Mouse (Mus musculus) forebrain, embryonic 10.5 days (tissue): ENCODE results near the gene Mypn. TPM values are rescaled to one million over a fixed set of nuclear protein-coding genes. Genes with fewer than 3 reads are reported as not detected.

ENCODE experiments used
- DNase-seq: peaks from one replicate; pipeline ENCODE4 v3.0.0-alpha.2; 2017; ENCODE audit warnings: low spot score; ENCODE audit errors: extremely low spot score
- H3K27ac ChIP-seq: fragments of 300-500 bp; sonication (generic); 2 replicates; pipeline ENCODE4 v1.5.1; 2016; ENCODE audit warnings: mild to moderate bottlenecking
- H3K27me3 ChIP-seq: fragments of 300-500 bp; sonication (generic); 2 replicates; pipeline ENCODE4 v1.6.1; 2016; ENCODE audit warnings: mild to moderate bottlenecking; ENCODE audit not compliant: poor library complexity, severe bottlenecking
- H3K36me3 ChIP-seq: fragments of 300-500 bp; sonication (generic); replicated peaks from 2 replicates; pipeline ENCODE4 v1.6.1; 2016; ENCODE audit warnings: mild to moderate bottlenecking, moderate library complexity
- H3K4me1 ChIP-seq: fragments of 300-500 bp; sonication (generic); 2 replicates; pipeline ENCODE4 v1.6.1; 2016
- H3K4me3 ChIP-seq: fragments of 300-500 bp; sonication (generic); 2 replicates; pipeline ENCODE4 v1.5.1; 2016; ENCODE audit warnings: mild to moderate bottlenecking, moderate library complexity
- H3K9me3 ChIP-seq: fragments of 300-500 bp; sonication (generic); 2 replicates; pipeline ENCODE4 v1.6.1; 2016; ENCODE audit warnings: mild to moderate bottlenecking, moderate library complexity
- whole genome bisulfite sequencing: fragments of 180-500 bp; shearing (Covaris S2); methylation state at CpG from one replicate; pipeline ENCODE4 v1.1.7; 2016; 5-methylcytosine and 5-hydroxymethylcytosine counted together
- polyA plus RNA-seq: library from polyadenylated mRNA; unstranded; fragments of >200 nt; fragmentation: Nextera tagmentation; extraction: Ambion mirVana; gene quantifications from 2 replicates; pipeline ENCODE4 v1.2.1, GENCODE M21; 2016

Gene Mypn
- polyA plus RNA-seq, 1 experiment from 2014 or later: 0.05 TPM

GRCm38 (mm10) chr10:63160671-63161070 is 43.1 kb downstream of the Mypn start:
- Histone ChIP-seq H3K27me3 (no peaks in the 10 kb centered on the region), H3K27ac (no peak overlapping the region), H3K36me3 (no peaks in the 10 kb centered on the region), H3K4me3 (no peak overlapping the region), H3K9me3 (no peaks in the 10 kb centered on the region), H3K4me1 (no peaks in the 10 kb centered on the region)
- DNase-seq: no peak
- WGBS: 78% methylated on average over 12 of the region's 12 CpGs

- WGBS: 84% methylated on average over 13 of the region's 13 CpGs
- no peak overlapping the region for H3K4me3 ChIP-seq
Observed at GRCm38 (mm10) chr10:63158191-63158590, 45.6 kb downstream of the Mypn start.

GRCm38 (mm10) chr10:63157491-63157890 is 46.3 kb downstream of the Mypn start:
- Histone ChIP-seq H3K27ac (no peak overlapping the region), H3K36me3 (no peaks in the 10 kb centered on the region), H3K4me1 (no peaks in the 10 kb centered on the region), H3K27me3 (no peaks in the 10 kb centered on the region), H3K9me3 (no peaks in the 10 kb centered on the region), H3K4me3 (no peak overlapping the region)
- WGBS: 83% methylated on average over 4 of the region's 4 CpGs
- no peak for DNase-seq

More at GRCm38 (mm10) chr10:63158191-63158590, 45.6 kb downstream of the Mypn start:
- H3K27me3 ChIP-seq: no peaks in the 10 kb centered on the region
- DNase-seq: no peak
- H3K36me3 ChIP-seq: no peaks in the 10 kb centered on the region
- H3K27ac ChIP-seq: no peak overlapping the region
- no peaks in the 10 kb centered on the region for H3K9me3 ChIP-seq
- no peaks in the 10 kb centered on the region for H3K4me1 ChIP-seq

- no peaks in the 10 kb centered on the region for H3K27me3 ChIP-seq
- H3K27ac ChIP-seq: no peak overlapping the region
- 71% methylated on average over 4 of the region's 4 CpGs for WGBS
- no peak for DNase-seq
- H3K9me3 ChIP-seq: no peaks in the 10 kb centered on the region
- no peak overlapping the region for H3K4me3 ChIP-seq
- H3K36me3 ChIP-seq: no peaks in the 10 kb centered on the region
- H3K4me1 ChIP-seq: no peaks in the 10 kb centered on the region
Observed at GRCm38 (mm10) chr10:63156919-63157318, 46.8 kb downstream of the Mypn start.

- Histone ChIP-seq H3K4me3 (no peak overlapping the region), H3K9me3 (no peaks in the 10 kb centered on the region), H3K27me3 (no peaks in the 10 kb centered on the region), H3K4me1 (no peaks in the 10 kb centered on the region), H3K27ac (no peak overlapping the region), H3K36me3 (no peaks in the 10 kb centered on the region)
- no peak for DNase-seq
- 91% methylated on average over 1 of the region's 1 CpGs for whole genome bisulfite sequencing
Observed at GRCm38 (mm10) chr10:63156351-63156750, 47.4 kb downstream of the Mypn start.

- Histone ChIP-seq H3K27me3 (no peaks in the 10 kb centered on the region), H3K9me3 (no peaks in the 10 kb centered on the region), H3K36me3 (no peaks in the 10 kb centered on the region), H3K4me3 (no peak overlapping the region), H3K27ac (no peak overlapping the region), H3K4me1 (no peaks in the 10 kb centered on the region)
- no peak for DNase-seq
- 82% methylated on average over 4 of the region's 4 CpGs for WGBS
Observed at GRCm38 (mm10) chr10:63155668-63156350, 47.9 kb downstream of the Mypn start.

- DNase-seq: no peak
- H3K27me3 ChIP-seq: no peaks in the 10 kb centered on the region
- H3K9me3 ChIP-seq: no peaks in the 10 kb centered on the region
- no peaks in the 10 kb centered on the region for H3K4me1 ChIP-seq
- 90% methylated on average over 4 of the region's 4 CpGs for WGBS
- no peak overlapping the region for H3K27ac ChIP-seq
- no peak overlapping the region for H3K4me3 ChIP-seq
- no peaks in the 10 kb centered on the region for H3K36me3 ChIP-seq
Observed at GRCm38 (mm10) chr10:63154726-63155125, 49.0 kb downstream of the Mypn start.

- H3K27ac ChIP-seq: no peak overlapping the region
- H3K4me1 ChIP-seq: no peaks in the 10 kb centered on the region
- no peaks in the 10 kb centered on the region for H3K27me3 ChIP-seq
- no peaks in the 10 kb centered on the region for H3K9me3 ChIP-seq
- H3K4me3 ChIP-seq: no peak overlapping the region
- H3K36me3 ChIP-seq: no peaks in the 10 kb centered on the region
- WGBS: 87% methylated on average over 6 of the region's 6 CpGs
- no peak for DNase-seq
Observed at GRCm38 (mm10) chr10:63154226-63154625, 49.5 kb downstream of the Mypn start.

GRCm38 (mm10) chr10:63153563-63153962 is 50.2 kb downstream of the Mypn start:
- Histone ChIP-seq H3K27ac (no peak overlapping the region), H3K9me3 (no peaks in the 10 kb centered on the region), H3K27me3 (no peaks in the 10 kb centered on the region), H3K4me3 (no peak overlapping the region), H3K36me3 (no peaks in the 10 kb centered on the region), H3K4me1 (no peaks in the 10 kb centered on the region)
- peak; percentile 29 for DNase-seq
- WGBS: 51% methylated on average over 3 of the region's 3 CpGs

GRCm38 (mm10) chr10:63152358-63152757 is 51.4 kb downstream of the Mypn start:
- Histone ChIP-seq H3K36me3 (no peaks in the 10 kb centered on the region), H3K4me1 (no peaks in the 10 kb centered on the region)

GRCm38 (mm10) chr10:63142660-63143059 is 61.1 kb downstream of the Mypn start:
- 91% methylated on average over 13 of the region's 13 CpGs for WGBS
- no peaks in the 10 kb centered on the region for H3K9me3 ChIP-seq
- no peak for DNase-seq

More at GRCm38 (mm10) chr10:63152358-63152757, 51.4 kb downstream of the Mypn start:
- H3K4me3 ChIP-seq: no peak overlapping the region
- no peaks in the 10 kb centered on the region for H3K27me3 ChIP-seq
- H3K9me3 ChIP-seq: no peaks in the 10 kb centered on the region
- H3K27ac ChIP-seq: no peak overlapping the region
- DNase-seq: no peak

GRCm38 (mm10) chr10:63136436-63136835 is 67.3 kb downstream of the Mypn start:
- H3K36me3 ChIP-seq: no peaks in the 10 kb centered on the region
- no peaks in the 10 kb centered on the region for H3K4me1 ChIP-seq
- no peak for DNase-seq
- no peaks in the 10 kb centered on the region for H3K9me3 ChIP-seq
- 87% methylated on average over 6 of the region's 6 CpGs for WGBS
- no peak overlapping the region for H3K4me3 ChIP-seq
- H3K27me3 ChIP-seq: no peaks in the 10 kb centered on the region
- H3K27ac ChIP-seq: no peak overlapping the region

More at GRCm38 (mm10) chr10:63142660-63143059, 61.1 kb downstream of the Mypn start:
- H3K27ac ChIP-seq: no peak overlapping the region
- no peaks in the 10 kb centered on the region for H3K4me1 ChIP-seq
- no peaks in the 10 kb centered on the region for H3K27me3 ChIP-seq
- H3K4me3 ChIP-seq: no peak overlapping the region
- no peaks in the 10 kb centered on the region for H3K36me3 ChIP-seq

GRCm38 (mm10) chr10:63135680-63136079 is 68.1 kb downstream of the Mypn start:
- WGBS: 57% methylated on average over 12 of the region's 12 CpGs
- H3K9me3 ChIP-seq: no peaks in the 10 kb centered on the region
- no peaks in the 10 kb centered on the region for H3K27me3 ChIP-seq

GRCm38 (mm10) chr10:63133326-63133725 is 70.4 kb downstream of the Mypn start:
- Histone ChIP-seq H3K4me3 (no peak overlapping the region), H3K27me3 (no peaks in the 10 kb centered on the region), H3K4me1 (no peaks in the 10 kb centered on the region), H3K9me3 (no peaks in the 10 kb centered on the region), H3K36me3 (no peaks in the 10 kb centered on the region), H3K27ac (no peak overlapping the region)
- 91% methylated on average over 4 of the region's 4 CpGs for WGBS
- no peak for DNase-seq

More at GRCm38 (mm10) chr10:63135680-63136079, 68.1 kb downstream of the Mypn start:
- H3K36me3 ChIP-seq: no peaks in the 10 kb centered on the region
- H3K4me3 ChIP-seq: no peak overlapping the region
- no peak for DNase-seq
- H3K4me1 ChIP-seq: no peaks in the 10 kb centered on the region
- no peak overlapping the region for H3K27ac ChIP-seq
